Mouse (Mus musculus) spleen, postnatal 4 days (tissue): Measurements from ENCODE around the gene 1110051M20Rik.

ENCODE experiments used
- DNase-seq, 2 experiments: peaks; one replicate each; pipeline ENCODE4 v3.0.0; 2022; ENCODE audit warnings: low spot score in 2 of 2

1110051M20Rik gene

DNA sequence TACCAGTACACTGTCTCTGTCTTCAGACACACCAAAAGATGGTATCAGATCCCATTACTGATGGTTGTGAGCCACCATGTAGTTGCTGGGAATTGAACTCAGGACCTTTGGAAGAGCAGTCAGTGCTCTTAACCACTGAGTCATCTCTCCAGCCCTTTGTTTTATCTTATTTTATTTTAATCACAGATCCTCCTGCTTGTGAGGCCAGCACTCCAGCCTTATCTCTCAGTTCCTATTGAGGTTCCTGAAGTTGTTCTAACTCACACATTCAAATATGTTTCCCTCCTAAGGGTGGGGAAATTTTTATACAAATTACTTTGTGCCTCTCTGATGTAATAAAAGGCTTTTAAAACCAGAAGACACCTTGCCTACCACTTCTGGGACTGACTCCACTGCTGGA, 137.9 kb downstream of the 1110051M20Rik start:
- no peak for DNase-seq

DNA sequence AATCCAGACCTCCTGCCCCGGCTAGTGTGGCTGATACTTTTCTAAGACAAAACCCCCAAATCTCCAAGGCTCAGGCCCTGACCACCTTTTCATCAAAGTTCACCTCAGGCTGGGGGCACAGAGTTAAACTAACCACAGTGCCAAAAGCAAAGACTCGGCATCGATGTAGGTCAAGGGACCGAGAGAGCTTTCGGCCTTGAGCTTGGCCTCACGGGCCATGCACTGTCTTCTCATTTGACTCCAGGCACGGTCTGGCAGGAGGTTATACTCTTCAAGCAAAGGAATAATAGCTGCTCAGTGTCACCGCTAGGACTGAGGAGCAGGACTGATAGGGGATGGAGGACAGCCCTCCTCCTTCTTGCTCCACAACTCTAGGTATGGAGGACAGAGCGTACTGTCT, 138.6 kb downstream of the 1110051M20Rik start:
- DNase-seq = no peak

- DNase-seq = no peak
These were observed 141.7 kb downstream of the 1110051M20Rik start for GRCm38 (mm10) chr2:91302845-91303244.

GRCm38 (mm10) chr2:91301836-91302235, 142.7 kb downstream of the 1110051M20Rik start:
- DNase-seq = no peak

DNA sequence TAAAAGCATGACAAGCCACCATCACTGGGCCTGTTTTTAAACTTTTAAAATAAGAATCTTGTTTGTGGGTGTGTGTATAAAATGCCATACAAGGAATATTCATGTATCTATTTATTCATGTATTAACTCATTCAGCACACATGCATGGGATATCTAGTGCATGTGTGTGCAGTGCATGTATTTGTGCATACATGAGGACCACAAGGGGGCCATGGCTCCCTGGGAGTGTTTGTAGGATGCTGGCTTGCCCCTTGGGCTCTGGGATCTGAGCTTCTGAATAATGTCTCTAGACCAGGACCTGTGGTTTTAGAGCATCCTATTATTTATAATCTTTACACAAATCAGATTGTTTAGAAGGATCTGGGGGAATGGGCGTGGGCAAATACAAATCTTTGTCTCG, 143.7 kb downstream of the 1110051M20Rik start:
- DNase-seq = no peak

DNA sequence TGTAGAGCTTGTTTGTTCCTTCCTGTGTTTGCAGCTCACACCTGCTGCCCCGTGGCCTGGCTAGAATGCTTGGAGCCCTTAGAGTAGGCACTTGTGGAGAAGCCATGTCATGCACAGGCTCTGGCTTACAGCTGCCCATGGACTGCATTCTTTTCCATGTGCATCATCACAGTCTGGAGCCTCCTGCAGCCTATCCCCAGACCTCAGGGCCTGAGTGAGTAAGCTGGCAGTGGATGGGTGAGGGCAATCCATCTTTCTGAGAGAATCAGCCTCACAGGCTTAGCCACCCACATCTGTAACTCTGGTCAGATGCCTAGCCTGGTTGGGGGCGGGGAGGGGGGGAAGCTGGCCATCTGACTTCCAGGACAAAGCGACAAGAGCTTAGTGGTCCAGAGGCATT, 145.3 kb downstream of the 1110051M20Rik start:
- no peak for DNase-seq

- DNase-seq = no peak
These were observed 148.6 kb downstream of the 1110051M20Rik start for GRCm38 (mm10) chr2:91295895-91296294.

DNA sequence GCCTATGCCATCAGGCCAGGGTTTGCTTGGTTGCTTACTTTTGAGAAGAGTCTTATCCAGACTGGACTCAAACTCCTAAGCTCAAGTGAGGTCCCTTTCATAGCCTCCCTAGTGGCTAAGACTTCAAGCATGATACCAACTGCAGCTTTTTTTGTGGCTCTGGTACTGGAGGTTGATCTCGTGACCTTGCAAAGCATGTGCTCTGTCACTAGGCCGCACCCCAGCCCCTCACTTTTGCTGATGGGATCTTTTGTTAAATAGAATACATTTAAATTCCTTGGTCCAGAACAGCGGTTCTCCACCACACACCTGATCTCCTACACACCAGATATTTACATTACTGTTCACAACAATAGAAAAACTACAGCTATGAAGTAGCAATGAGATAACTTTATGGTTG, 150.3 kb downstream of the 1110051M20Rik start:
- no peak for DNase-seq

DNA sequence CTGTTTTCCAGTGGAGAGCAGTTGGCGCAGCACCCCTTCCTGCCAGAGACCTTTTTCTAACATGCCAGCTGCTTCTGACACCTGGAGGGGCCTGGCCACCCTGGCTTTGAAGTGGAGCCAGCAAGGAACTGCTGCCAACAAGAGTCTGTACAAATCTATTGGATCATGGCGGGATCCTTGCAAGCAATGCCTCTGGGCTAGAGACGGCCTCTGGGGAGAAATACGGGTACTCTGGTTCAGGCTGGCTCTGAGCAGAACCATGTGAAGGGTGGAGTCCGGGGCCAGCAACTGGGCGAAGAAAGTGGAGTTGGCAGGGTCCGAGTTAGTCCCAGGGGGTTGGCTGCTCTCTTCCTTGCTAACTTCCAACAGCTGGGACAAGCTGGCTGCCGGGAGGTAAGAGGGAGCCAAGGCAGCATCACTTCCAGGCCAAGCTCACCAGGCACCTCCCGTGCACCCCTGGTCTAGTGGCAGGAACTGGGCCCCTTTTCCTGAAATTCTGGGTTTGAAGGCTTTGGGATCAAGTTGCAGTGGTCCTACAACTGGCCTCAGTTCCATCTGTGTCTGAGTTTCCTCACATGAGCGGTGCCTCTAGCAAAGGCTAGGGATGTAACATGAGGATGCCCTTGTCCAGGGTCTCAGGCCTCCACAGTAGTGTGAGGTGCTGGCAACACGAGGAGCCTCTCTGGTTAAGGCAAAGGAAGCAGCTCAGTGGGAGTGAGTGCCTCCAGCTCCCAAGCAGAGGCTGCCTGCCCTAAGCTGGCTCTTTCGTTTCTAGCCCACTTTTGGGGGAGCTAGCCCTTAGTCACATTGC, 153.1 kb downstream of the 1110051M20Rik start:
- no peak for DNase-seq

- no peak for DNase-seq
These were observed 156.9 kb downstream of the 1110051M20Rik start for GRCm38 (mm10) chr2:91287563-91287962.

- peak; percentile 59 to 86 for DNase-seq
These were observed 158.5 kb downstream of the 1110051M20Rik start for GRCm38 (mm10) chr2:91285885-91286505.

DNA sequence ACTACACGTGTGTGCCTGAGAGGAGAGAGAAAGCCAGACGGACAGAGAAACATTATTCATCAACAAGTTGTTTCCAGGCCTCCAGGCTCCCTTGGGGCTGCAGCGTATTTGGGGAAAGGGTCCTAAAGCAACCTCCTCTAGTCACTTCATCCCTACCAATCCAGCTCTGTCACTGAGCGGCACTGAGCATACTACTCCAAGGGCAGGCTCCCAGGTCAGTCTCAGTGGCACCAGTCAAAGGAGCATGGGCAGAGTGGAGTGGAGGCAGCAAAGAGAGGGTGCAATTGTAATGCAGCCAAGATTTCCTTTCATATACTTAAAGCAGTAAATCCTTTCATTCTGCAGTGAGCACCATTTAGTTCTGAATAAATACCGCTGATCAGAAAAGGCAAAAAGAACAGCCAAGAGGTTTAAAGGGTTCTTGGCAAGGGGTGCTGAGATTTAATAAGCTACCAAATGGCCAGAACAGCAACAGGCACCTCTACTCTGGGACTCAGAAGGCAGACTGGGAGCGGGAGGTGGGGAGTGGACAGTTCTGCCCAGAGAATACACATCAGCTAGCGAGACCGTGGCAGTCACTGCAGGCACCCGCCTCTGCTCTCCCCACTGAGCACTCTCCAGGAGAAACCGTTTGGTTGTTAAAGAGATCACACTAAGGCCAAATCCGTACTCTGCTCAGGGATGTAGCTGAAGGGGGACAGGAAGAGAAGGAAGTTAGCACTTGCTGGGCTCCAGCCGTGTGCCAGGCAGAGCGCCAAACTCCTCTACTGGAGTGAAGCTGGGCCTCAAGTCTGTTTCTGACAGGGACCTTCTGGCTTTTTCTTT, 159.9 kb downstream of the 1110051M20Rik start:
- no peak for DNase-seq

GRCm38 (mm10) chr2:91283972-91284371, 160.5 kb downstream of the 1110051M20Rik start:
- DNase-seq = no peak

- no peak for DNase-seq
These were observed 163.1 kb downstream of the 1110051M20Rik start for GRCm38 (mm10) chr2:91281366-91281765.

- no peak for DNase-seq
These were observed 165.1 kb downstream of the 1110051M20Rik start for GRCm38 (mm10) chr2:91279372-91279755.

GRCm38 (mm10) chr2:91278749-91279371, 165.6 kb downstream of the 1110051M20Rik start:
- DNase-seq = peak in 1 of 2 experiments; percentile 45

DNA sequence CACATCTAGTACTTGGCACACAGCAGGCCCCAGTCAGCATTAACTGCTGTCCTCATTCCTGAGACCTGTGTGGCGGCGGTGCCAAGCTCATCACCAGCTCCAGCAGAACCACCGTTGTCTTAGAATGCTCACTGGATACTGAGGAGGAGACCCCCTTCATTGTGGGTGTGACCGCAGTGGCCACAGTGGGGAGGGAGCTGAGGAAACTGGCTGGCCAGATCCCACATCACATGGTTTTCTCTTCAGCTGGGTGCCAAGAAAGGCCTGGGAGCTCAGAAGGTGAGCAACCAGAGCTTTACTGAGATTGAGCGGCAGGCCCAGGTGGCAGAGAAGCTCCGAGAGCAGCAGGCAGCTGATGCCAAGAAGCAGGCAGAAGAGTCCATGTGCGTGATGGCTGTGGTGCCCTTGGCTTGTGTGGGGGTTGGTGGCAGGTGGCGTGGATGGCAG, 174.8 kb downstream of the 1110051M20Rik start:
- no peak for DNase-seq

- DNase-seq = no peak
These were observed 175.8 kb downstream of the 1110051M20Rik start for GRCm38 (mm10) chr2:91268706-91269105.

GRCm38 (mm10) chr2:91268042-91268441, 176.5 kb downstream of the 1110051M20Rik start:
- DNase-seq = no peak

- DNase-seq = peak; percentile 95 to 97
These were observed 179.5 kb downstream of the 1110051M20Rik start, which contains the start of gene Arfgap2 for GRCm38 (mm10) chr2:91264711-91265681. TSS of gene Arfgap2 (plus strand) at chr2:91264974.
